Mouse (Mus musculus) left cerebral cortex, adult 8-10 months (tissue): Measurements from ENCODE around the gene Shpk. TPM values are rescaled to one million over a fixed set of nuclear protein-coding genes. Genes with fewer than 3 reads are reported as not detected.

Experiments
- DNase-seq, 2 experiments: peaks; one replicate each; pipeline ENCODE4 v3.0.0; 2022; ENCODE audit warnings: low spot score in 2 of 2
- total RNA-seq, 4 experiments: library from RNA; stranded (reverse); gene quantifications; 2 replicates each; pipeline ENCODE4 v1.2.4; 2022

The Shpk gene
- total RNA-seq, 4 experiments from 2014 or later, result 3.2 to 4.1 (median 3.7) TPM

GRCm38 (mm10) chr11:73199879-73200278 is 619 bp downstream of the Shpk start:
- no peak for DNase-seq

- DNase-seq, result no peak
Observed at GRCm38 (mm10) chr11:73201021-73201420, 1.8 kb downstream of the Shpk start.

- no peak for DNase-seq
Observed at GRCm38 (mm10) chr11:73201597-73201996, 2.3 kb downstream of the Shpk start.

DNA sequence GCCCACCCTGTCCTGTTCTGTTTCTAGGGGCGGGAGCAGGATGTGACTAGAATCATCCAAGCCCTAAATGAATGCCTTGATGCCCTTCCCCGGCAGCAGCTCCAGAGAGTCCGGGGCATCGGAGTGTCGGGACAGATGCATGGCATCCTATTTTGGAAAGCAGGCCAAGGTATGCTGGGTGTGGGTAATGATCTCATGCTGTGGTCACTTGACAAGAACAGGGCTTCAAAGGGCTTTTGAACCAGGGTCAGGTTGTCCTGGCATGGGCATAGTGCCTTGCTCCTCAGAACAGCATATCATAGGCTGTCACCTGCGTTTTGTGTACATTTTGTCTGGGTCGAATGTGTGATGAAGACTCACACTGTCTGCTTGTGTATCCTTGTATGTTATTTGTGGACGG is 4.6 kb downstream of the Shpk start:
- DNase-seq, result no peak

GRCm38 (mm10) chr11:73205194-73205593 is 5.9 kb downstream of the Shpk start:
- DNase-seq, result no peak

- DNase-seq, result no peak
Observed at GRCm38 (mm10) chr11:73207621-73208020, 8.4 kb downstream of the Shpk start.

DNA sequence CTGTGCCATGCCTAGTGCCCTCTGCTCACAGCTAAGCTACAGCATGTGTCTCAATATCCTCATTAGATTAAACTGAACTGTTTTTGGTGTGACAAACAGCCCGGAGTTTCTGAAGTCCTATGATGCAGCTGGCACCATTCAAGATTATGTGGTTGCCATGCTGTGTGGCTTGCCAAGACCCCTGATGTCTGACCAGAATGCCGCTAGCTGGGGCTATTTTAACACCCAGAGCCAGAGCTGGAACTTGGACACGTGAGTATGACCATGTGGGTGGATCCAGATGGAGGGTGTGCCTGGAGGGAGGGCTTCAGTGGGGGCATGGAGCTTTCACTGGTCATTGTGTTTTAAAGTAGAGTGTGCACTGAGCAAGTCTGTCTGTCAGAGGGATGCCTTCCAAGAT is 14.7 kb downstream of the Shpk start:
- no peak for DNase-seq

GRCm38 (mm10) chr11:73219671-73220070 is 20.4 kb downstream of the Shpk start:
- DNase-seq, result no peak

DNA sequence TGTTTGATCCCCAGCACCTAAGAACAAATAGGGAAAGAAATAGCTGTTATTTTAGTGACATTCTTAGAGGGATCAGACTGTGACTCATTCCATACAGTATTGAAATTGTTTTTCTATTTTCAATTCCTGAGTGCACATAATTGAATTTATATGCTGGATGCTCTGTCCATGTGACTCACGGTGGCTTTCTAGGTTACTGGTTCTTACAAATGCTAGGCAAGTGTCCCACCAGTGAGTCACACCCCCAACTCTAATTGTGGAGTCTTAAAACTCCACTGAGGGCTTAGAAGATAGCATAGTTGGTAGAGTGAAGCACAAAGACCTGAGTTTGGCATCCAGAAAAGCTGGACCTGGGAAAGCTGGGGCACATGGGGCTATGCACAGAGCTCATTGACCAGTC is 21.4 kb downstream of the Shpk start:
- DNase-seq, result no peak

DNA sequence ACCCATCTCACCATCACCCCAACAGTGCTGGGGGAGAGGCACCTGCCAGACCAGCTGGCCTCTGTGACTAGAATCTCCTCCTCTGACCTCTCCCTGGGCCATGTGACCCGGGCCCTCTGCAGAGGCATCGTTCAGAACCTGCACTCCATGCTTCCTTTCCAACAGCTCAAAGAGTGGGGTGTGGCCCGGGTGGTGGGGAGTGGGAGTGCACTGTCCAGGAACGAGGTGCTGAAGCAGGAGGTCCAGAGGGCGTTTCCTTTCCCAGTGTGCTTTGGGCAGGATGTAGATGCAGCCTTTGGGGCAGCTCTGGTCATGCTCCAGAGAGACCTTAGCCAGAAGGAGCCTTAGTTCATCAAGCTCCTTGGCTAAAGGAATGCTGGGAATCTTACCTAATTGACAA is 23.6 kb downstream of the Shpk start:
- DNase-seq, result no peak

GRCm38 (mm10) chr11:73223966-73224365 is 24.7 kb downstream of the Shpk start:
- no peak for DNase-seq

GRCm38 (mm10) chr11:73225856-73226255 is 26.6 kb downstream of the Shpk start:
- DNase-seq, result no peak

GRCm38 (mm10) chr11:73228881-73229280 is 29.6 kb downstream of the Shpk start:
- DNase-seq, result no peak

DNA sequence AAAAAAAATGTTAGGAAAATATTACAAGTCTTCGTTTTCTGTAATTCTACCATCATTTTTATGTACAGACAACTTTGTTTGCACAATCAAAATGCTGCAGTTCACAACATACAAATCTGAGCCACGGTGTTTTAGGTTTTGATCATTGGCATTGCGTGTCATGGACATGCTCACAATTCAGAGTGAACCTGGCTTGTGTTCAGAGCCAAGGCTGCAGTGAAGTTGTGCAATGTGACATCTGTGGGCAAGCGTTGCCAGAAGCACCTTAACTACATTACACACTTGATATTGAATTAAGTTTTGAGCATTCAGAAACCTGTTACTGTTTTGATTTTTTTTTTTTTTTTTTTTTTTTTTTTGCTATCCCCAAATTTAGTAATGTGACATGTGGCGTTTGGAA is 30.8 kb downstream of the Shpk start:
- DNase-seq, result no peak

GRCm38 (mm10) chr11:73232513-73232912 is 33.3 kb downstream of the Shpk start:
- DNase-seq, result no peak

DNA sequence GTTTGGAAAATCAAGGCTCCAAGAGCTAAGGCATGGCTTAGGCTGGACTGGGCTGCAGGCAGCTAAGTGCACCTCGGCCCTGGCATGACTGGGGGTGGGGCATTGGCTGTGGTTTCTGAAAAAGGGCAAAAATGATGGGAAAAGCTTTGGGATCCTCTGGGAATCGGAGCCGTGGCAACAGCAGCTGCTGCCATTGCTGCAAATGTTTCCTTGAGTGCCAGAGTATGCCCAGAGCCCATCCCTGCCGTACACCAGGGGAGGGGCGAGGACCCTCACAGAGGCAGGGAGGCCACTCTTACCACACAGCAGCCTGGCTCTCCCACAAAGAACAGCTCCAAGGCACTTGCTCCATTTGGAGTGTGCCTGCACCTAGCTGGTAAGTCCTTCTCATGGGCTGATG is 34.7 kb downstream of the Shpk start, which contains the start of gene Trpv1:
TSS of gene Trpv1 (plus strand) at position 301 of the 400 bp plus-strand sequence.
- DNase-seq, result no peak

GRCm38 (mm10) chr11:73235990-73236701 is 36.9 kb downstream of the Shpk start:
- DNase-seq, result no peak

DNA sequence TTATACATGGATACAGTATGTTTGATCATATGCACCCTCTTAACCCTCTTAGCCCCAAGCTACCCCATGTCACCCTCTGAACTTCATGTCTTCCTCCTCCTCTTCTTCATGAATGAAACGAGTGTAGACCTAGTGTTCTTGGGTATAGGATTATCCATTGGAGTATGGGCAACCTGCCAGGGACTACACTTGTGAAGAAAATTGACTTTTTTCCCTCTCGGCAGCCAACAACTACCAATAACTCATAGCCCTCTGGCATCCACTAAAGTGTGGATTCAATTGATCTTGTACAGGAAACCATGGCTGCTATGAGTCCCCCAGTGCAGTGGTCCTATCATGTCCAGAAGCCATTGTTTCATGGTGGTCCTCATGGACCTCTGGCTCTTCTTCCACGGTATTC is 37.5 kb downstream of the Shpk start:
- DNase-seq, result no peak

DNA sequence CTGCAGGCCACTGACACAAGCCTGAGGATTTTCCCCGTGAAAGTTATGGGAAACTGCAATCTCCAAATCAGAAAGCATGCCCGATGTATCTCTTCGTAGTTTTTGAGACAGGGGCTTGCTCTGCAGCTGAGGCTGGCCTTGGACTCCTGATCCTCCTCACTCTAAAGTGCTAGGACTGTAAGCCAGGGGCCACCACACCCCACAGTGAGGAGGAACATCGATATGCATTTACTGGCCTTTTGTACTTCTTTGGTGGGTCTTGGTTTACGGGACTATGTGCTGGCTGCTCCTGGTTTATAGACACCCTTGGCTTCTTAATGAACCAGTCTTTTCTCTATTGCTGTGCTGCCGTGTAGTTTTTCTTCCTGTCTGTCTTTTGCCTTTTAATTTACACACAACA is 42.9 kb downstream of the Shpk start:
- no peak for DNase-seq

DNA sequence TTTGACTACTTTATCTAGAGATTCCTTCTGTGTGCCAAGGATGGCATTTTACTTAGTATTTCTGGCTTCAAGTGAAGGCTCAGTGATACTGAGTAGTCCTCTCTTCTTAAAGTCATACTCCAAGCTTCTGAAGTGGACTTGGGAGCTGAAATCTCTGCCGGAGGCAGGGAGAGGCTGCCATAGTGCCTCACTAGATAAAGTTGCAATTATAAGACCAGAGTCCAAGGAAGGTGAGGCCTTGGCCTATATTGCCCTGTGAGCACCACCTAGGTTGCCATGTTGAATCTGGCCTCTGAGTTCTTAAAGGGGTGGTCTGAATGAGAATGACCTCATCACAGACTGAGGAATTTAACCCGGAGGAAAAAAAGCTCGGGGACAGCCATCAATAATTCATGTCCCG is 43.5 kb downstream of the Shpk start:
- DNase-seq, result no peak

- DNase-seq, result no peak
Observed at GRCm38 (mm10) chr11:73257362-73257945, 58.2 kb downstream of the Shpk start.

DNA sequence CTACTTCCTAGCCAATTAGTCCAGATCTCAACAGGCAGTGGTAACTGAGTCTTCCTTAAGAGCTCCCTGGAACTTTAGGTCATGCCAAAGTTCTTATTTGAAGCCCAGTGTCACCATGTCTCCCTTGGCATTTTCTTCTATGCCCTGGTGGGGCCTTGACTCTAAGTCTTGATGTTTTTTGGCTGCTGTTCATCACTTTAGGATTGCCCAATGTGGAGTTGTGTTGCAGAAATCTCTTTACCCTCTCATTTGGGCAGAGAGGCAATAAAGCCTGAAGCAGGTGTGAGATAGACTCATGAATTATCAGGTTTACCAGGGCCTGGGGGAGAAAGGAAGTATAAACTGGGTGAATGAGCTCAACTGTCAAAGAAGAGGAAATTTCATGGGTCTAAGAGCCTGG is 59.4 kb downstream of the Shpk start:
- DNase-seq, result no peak

- no peak for DNase-seq
Observed at GRCm38 (mm10) chr11:73260457-73260856, 61.2 kb downstream of the Shpk start.
